Mouse (Mus musculus) liver, embryonic 14.5 days (tissue): ENCODE data around the gene BC030867.

Experiments used
- CTCF ChIP-seq: IDR thresholded peaks from 2 replicates; pipeline ENCODE4 v1.5.1; 2016; ENCODE audit warnings: antibody characterized with exemption, low read depth, control low read depth
- EP300 ChIP-seq: IDR thresholded peaks from 2 replicates; pipeline ENCODE4 v1.6.1; 2016; ENCODE audit warnings: antibody characterized with exemption, low read depth

DNA sequence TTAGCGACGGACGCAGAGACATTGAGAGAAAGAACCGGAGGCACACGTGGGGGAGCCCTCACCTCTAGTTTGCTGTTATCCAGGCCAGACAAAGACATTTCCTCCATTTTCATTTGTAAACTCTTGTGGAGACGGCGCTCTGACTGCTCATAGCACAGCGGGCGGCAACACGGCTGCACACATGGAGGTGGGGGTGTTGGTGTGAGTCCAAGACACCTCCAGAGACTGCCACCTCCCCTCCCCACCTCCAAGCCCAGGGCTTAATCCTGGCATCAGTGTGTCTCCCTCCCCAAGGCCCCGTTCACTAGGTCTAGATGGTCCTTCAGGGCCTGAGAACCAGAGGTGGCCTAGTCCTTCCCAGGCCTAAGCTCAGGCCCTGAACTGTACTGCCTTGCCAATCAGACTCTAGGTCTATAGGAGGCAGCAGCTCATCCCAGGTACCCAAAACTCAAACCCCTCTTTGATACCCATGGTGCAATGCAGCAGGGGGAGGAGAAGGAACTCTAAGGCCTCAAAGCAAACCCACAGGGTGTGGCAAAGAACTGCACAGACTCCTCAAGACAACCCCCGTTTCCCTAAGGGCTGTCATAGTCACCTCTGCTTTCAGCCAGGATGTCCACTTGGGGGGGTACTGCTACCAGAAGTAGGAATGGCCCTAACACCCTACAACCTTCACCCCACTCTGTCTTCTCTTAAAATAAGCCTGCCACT is 46.4 kb downstream of the BC030867 start:
- peak; percentile 41 for TF ChIP-seq CTCF
- TF ChIP-seq EP300: no peak
